Mouse (Mus musculus) ES-CJ7 (cell line): ENCODE results near the gene Ptcd2.

Experiments used
- DNase-seq: peaks from one replicate; pipeline ENCODE4 v3.0.0; 2011; ENCODE audit warnings: low read depth, low spot score

Gene Ptcd2

DNA sequence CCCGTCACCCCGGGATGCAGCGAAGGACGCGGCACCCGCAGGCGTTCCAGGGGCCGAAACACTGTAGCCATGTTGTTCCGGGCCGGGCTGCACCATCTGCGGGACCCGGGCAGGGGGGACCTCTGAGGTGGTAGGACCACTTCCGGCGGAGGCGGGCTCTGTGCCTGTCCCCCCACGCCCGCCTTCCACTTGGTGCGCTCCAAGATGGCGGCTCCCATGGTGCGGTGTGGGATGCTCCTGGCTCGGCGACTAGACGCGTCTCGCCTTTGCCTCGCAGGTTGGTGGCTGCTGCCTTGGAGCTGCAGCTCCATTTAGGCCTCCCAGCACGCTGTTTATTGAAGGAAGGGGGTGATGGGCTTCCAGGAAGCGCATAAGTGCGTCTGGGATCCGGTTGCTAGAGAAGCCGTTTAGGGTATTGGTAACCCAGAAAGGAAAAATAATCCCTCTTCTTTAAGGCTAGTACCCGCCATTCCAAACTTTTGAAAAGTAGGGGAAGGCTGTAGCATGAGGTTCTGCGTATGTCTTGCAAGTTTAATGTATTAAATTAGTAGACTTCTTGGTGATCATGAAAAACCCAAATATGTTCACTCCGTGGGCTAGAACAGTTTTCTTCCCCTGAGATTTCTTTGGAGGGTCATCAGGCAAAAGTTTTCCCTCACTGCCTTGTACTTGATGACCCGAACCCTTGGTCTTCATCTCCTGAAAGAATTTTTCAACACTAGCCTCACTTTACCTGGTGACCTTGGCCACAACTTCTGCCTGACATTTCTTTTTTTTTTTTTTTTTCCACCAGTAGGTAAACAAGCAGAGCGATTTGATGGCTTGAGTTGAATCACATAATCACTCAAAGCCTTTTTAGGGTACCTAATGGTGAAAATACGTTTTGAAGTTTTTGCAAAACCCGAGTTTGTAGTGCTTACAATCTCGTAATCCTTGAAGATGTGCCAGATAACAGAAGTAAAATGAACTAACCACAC is at the start of gene Ptcd2, which contains the start of gene Mrps27:
Ptcd2 (minus strand) TSS at position 107 of the 977 bp plus-strand sequence.
Mrps27 (plus strand) TSS at position 188 of the 977 bp plus-strand sequence.
- DNase-seq: peak; percentile 95

DNA sequence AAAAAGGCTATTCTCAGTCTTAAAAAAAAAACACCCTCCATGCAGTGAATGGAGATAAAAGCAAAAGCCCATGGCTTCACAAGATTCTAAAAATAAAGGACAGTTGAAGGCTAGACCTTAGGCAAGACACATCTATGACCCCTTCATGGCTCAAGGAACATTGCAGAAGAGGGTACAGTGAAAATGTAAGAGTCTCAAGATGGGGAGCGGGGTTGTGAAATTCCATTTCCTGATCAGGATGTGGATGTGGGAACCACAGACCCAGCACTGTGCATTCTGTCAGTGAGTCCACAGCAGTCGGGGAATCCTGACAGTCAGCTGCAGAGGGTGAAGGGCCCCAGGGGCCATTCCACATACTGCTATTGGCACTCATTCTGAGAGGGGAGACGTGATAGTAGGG is 48.6 kb upstream of the Ptcd2 start:
- no peak for DNase-seq

DNA sequence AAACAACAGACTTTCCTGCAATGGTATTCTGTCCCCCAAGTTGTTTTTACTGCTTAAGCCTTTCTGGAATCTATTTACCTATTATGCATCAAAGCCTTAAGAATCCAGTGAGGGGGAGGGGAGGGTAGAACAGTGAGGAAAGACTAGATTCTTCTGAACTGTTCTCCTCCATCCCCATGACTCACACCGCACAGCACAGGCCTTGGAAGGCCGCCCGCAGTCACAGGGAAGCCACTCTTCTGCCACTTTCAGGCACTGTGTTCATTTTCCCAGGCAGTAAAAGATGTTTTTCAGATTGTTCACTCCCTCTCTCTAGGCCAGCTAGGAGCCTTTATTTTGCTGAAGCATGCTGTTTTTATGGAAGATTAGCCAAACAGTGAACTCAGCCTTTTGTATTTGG is 46.9 kb upstream of the Ptcd2 start:
- DNase-seq: no peak

DNA sequence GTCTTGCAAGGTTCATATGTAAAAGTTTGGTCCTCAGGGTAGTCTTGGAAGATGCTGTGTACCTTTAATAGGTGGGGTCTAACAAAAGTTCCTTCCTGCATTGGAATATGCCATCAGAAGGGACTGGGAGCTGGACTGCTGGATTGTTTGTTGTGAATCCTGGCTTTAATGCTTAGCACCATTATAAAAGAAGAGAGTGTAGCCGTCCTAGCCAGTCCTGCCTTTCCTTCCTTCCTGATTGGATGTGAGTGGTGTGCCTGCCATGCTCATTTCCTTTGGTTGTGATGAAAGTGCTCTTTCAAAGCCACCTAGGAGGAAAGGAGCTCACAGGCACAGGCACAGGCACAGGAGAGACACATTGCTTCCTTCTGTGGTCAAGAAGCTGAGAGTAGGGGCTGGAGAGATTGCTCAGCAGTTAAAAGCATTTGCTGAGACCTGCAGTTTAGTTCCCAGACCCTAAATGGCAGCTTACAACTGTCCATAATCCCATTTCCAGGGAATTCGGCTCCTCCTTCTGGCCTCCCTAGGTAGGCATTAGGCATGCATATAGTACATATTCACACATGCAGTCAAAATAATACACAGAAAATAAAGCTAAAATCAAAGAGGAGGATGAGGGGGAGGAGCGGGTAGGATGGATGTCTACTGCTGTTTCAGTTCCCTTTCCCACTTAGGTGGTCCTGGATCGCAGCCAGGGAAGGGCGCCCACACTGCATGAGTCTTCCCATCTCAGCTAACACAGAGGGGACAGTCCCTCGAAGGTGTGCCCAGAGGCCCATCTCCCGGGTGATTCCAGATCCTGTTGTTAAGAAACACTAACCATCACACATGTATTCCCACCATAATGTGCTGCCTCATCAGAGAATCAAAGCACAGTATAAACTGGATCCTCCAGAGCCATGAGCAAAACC is 43.7 kb upstream of the Ptcd2 start:
- DNase-seq: no peak

DNA sequence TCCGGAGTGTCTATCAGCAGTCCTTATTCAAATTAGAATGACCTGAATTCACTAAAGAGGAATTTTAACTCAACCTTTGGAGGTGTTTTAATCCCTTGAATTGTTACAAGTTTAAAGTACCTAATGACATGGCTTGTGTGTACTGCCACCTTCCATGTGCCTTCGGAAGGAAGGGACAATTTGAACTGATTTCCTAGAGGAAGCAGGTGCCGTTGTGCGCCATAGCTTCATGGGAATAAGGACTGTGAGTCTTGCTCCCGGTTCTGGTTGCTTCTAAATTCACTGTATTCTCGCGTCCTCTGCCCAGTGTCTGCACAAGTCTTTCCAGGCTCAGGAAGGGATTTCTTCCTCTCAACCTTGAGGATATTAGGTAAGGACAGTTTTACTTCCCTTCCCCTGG is 41.8 kb upstream of the Ptcd2 start:
- DNase-seq: no peak

DNA sequence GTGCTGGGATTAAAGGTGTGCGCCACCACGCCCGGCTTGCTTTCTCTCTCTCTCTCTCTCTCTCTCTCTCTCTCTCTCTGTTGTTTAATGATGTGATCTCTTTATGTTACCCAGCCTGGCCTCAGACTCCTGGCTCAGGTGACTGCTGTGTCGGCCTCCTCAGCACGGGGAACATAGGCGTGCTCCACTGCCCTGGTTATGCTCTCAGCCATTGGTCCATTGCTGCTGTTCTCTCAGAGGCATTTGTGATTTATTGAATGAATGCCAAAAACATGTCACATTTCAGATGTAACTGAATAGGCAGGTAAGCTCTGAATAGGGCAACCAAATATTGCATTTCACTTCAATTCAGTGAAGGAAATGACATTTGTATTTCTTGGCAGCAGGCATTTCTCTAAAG is 41.4 kb upstream of the Ptcd2 start:
- no peak for DNase-seq

DNA sequence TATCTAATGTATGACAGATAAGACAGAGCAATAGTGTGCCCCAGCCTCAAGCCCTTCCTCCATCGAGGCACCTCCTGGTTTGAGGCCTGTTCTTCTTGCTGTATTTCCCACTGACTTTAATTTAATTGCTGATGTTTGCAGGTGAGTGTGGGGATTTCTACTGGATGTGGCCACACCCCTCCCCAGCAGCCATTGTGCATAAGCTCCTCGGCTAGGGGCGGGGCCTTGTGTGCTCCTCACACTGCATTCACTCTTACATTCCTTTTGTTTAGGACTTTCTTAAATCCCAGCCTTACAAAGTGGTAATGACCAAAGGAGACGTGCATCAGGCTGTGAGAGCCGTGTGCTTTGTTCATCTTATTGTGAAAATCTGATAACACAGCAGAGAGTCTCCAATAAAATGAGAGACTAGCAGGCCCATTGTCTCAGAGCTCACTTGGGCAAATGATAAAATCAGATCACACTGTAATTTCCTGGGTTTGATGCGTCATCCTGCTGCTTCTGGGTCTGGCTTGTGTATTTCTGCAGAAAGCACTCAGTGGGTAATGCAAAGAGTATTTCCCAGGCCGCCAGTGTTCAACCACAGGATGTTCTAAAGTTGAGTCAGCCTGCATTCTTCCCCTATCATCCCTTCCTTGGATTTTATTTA is 40.2 kb upstream of the Ptcd2 start:
- DNase-seq: no peak

DNA sequence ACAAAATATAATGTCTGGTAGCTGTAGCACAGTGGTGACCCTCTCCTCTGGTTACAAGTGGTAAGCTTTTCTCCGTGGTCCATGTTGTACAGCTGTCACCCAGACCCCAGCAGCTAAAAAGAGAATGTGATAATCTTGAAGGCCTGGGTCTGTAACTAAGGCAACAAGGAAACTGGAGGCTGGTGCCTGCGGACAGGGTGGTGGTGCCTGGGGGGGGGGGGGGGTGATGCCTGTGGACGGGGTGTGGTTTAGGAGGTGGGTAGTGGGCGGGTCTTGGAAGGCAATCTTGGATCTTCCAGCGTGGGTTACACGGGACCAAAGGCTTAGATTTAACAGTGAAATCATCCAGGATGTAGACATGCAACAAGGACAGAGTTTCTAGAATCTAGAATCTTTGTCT is 37.9 kb upstream of the Ptcd2 start:
- DNase-seq: peak; percentile 11

DNA sequence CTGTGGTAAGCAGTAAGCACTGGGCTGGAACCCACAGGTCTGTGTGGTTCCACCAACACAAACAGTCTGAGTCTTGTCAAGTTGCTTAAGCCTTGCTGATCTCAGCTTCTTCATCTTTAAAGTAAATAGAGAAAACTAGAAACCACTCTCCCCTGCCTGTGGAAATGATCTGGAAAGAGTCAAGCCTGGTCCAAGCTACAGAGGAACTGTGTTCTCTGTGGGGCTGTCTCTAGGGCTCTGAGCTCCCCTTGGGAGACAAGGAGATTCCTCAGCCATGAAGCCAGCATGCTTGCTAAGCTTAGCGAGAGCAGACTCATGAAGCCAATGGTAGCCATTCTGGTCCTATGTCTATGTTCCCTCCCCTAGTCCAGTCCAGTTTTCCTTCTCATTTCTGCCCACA is 33.7 kb upstream of the Ptcd2 start:
- DNase-seq: no peak

DNA sequence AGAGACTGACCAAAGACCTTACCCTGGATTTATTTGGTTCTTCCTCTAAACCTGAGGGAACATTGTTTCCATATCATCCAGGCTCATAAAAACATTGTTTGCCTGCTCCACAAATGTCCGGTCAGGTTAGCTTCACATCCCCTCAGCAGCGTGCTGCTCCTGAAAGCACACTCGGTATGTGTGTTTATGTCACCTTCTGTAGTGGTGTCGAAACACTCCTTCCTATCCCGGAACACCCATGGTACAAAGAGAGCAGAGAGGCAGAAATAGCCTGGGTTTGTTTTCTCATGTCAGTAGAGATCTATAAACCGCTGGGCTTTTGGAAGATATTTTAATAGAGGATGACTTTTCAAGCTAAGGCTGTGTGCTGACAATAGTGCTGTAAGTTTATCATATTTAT is 32.5 kb upstream of the Ptcd2 start:
- no peak for DNase-seq

DNA sequence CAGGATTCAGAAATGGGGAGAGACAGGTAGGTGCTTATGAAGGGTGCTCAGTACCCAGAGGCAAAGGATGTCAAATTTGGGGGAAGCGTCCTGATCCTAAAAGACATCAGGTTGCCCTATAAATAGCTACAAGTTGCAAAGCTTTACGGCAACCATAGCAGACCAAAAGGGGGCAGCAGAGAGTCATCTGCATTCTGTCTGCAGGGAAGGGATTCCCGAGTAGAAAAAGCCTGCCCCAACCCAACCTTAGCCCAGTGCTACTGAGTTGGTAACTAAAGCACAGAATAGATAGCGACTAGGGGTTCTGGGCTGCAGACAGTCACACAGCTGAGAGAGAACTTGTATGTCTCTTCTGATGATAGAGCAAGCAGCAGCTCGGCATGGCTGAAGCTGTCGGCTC is 31.0 kb upstream of the Ptcd2 start:
- DNase-seq: peak; percentile 75

DNA sequence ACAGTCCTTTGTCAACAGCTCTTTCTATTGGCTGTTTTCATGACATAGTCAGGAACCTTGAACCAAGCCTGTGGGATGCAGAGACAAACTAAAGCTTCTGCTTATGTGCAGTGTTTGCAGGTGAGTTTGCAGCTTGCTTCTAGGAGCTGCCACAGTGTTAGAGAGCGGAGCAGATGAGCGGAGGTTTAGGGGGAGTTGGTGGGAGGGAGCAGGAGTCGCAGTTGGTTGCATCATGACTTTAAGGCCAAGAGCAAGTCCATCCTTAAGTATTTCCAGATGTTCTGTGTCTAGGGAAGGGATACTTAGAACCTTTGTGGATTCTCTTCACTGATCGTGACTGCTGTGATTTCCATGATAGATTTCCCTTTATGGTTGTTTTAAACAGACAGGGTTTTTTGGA is 29.7 kb upstream of the Ptcd2 start:
- DNase-seq: no peak

DNA sequence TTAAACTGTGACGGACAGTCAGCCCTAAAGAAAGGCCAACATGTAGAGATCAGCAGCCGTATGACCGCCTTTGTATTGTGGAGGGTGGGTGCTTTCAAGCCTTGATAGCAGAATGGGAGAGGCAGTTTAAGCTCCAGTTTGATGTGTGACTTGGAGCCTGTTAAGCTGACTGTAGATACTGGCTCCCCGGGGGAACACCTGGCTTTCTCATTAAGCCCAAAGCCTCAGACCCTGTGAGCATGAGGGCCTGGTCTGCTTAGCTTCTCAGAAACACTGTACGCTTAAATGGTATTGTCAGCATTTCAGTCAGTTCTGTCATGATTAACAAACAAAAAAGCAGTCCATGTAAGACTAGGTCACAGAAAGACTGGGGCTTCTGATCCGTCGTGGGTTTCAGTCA is 29.2 kb upstream of the Ptcd2 start:
- no peak for DNase-seq

DNA sequence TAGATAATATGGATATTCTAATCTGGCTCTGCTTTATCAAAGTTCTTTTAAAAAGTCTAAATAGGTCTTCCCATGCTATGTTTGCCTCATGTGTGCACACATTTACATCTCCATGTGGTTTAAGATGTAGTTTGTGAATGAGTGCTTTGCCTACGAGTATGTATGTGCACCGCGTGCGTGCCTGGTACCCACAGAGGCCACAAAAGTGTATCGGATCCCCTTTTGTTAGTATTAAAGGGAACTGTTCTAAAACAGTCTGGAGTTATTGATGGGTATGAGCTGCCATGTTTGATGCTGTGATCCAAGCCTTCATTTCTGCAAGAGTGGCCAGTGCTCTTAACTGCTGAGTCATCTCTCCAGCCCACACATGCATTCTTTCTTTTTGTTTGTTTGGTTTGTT is 26.8 kb upstream of the Ptcd2 start:
- no peak for DNase-seq

DNA sequence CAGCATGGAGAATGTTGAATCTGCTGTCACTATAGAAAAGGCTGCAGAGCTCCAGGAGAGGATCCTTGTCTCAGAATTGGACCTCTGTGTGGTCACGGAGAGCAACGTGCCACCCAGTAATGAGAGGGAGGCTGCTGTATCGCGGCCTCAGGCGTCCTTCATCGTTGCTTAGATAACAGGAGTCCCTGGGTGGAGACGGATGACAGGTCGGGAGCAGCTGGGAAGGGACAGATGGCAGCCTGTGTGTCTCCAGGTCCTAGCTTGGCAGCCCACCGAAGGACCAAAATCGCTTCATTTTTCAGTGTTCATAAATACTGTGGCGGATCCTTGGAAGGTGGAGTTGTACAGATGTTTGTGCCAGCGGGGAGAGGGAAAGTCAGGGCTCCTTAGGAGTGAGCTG is 24.6 kb upstream of the Ptcd2 start:
- no peak for DNase-seq

DNA sequence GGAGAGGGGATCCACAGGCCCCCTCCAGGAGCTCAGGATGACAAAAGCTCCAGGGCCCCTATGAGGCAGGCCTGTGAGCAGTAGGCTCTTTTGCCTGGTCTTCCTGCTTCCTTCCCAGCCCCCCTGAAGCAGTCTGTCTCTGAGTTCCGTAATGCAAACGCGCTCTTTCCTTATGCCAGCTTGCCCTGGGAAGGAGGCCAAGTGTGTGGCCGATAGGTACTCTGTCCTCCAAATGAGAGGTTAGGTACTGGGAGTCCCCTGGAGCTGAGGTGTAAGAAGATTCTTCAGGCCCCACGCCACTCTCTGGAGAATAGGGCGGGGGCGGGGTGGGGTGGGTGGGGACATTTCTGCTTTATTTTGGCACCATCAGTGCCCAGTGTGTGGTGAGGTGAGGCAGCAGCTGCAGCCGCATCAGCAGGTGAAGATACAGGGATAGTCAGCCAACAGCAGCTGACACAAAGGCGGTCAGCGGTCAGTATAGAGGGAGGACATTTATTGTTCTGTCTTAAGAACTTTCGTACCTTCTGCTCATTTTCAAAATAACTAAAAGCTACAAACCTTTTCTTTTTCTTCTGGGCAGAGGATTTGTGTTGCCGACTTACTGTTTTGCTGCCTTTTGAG is 23.2 kb upstream of the Ptcd2 start:
- DNase-seq: no peak

DNA sequence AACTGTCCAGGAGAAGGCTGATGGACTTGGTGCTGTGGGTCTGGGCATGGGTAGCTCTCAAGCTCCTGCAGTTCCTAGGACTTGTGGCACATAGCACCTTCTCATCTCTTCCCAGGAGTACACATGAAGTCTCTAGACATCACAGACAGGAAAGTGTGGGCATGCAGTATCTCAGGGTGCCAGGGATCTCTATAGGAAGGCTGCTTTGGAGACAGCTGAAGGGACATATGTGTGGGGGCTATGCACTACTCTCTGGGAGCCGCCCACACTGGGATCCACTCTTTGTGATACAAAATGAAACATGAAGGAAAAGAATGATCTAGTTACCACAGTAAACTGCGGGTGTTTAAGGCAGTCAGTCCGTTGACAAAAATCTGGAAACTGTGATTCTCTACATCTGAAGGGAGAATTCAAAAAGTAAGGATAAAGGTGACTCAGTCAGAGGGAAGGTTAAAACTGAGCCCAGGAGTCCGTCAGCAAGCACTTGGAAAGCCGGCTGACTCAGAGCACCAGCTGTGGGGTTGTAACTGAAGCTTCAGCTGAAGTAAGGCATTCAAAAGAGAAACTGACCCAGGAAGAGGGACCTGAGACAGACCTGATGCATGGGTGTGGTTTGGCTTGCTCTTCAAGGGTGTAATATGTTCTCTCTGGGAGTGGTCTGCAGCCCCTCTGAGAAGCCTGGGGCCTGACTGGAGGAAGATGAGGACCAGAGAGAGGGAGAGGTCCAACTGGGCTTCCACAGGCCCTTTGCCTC is 22.1 kb upstream of the Ptcd2 start:
- no peak for DNase-seq

DNA sequence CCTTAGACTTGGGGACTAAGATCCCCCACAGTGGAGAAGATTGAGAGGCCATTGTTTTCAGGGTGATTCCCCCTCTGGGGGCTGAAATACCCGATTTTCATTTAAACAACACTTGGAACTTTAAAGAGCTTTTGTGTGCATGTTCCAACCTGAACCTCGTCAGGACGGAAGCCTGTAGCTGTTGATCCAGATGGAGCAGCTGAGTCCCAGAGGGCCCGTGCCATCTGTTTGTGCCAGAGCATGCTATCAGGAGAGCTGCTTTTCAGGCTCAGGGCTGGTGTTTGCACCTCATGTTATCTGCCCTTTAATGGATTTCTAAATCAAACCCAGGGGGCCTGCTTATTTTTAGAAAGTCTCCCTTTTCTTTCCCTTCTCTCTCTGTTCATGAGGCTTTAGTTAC is 19.4 kb upstream of the Ptcd2 start:
- no peak for DNase-seq

DNA sequence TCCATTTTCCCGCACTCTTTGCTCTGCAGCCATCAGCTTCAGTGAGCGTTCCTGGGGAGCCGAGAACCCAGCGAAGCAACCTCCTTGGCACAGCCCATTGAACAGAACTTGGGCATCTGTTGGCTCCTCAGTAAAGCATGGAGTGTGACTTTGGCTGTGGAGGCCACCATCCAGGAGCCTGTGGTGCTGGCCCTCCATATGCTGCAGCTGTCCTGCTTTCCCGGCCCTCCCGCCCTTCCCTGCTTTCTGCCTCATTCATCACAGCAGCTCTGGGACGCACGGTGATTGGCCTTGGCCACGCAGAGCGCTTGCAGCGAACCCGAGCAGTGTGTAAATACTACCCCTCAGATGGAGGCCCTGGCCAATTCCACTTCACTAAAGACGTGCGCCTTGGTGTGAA is 14.4 kb upstream of the Ptcd2 start:
- no peak for DNase-seq

DNA sequence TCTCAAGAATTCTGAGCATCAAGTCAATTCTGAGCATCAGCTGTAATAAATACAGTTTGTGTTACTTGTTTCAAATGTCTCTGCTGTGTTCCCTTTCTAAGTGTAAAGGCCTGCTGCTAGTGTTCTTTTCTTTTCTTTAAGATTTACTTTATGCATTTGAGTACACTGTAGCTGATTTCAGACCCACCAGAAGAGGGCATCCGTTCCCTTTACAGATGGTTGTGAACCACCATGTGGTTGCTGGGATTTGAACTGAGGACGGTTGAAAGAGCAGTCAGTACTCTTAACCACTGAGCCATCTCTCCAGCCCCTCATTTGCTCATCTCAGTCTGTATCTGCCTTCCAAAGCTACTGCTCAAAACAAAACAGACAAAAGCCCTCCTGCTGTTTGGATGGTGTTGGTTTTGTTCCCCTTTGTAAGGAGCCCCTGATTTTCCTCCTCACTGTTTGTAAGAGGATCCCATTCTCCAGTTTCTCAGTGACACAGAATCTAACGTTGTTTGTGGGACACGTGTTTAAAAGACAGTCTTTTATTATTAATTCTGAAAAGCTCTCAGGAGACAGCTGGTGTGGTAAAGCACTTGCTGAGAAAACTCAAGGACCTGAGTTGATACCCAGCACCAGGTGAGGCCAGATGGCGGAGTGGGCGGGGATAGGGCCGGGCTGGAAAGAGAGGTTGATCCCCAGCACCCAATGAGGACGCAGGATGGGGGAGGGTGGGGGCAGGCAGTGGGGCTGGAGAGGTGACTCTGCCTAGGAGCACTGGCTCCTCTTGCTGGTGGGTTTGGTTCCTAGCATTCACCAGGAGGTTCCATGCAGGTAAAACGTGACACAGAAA is 12.1 kb upstream of the Ptcd2 start:
- DNase-seq: peak; percentile 88
